Mouse (Mus musculus) liver, postnatal 0 days (tissue): ENCODE measurements around the gene Pus10.

Source experiments
- CTCF ChIP-seq: sonication (generic); IDR thresholded peaks from 2 replicates; pipeline ENCODE4 v1.5.1; 2016; ENCODE audit warnings: antibody characterized with exemption, low read depth
- EP300 ChIP-seq: IDR thresholded peaks from 2 replicates; pipeline ENCODE4 v1.6.1; 2016; ENCODE audit warnings: antibody characterized with exemption, low read depth, mild to moderate bottlenecking

DNA sequence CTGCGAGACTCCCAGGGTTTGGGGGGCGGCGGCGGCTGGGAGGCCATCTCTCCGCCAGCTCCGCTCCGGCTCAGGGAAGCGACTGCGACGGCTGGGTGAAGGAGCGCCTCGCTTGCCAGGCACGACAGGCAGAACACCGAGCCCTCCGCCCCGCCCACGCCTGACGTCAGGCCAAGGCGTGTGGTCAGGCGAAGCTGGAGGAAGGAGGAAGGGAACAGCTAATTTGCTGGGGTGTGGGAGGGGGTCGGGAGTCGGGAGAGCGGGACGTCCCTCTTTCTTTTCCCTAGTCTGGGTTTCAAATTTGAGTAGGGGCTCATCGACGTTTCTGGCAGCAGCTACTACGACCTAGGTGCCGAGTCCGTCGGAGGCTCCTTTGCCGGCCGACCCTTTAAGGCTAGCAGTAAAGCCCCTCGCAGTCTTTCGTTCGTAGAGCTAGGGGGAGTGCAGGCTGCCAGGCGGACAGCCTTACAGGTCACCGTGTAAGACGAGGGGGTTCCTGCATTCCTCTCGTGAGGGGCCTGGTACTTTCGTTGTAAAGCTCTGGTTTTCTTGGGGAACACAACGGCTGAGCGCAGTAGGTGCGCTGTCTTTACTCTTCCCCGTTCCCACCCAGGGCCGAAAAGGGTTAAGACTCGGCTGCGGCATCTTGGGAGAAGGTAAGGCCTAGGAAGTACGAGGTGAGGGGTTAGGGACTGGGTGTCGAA, 476 bp downstream of the Pus10 start, which contains the start of gene Pex13:
- TF ChIP-seq EP300, result no peak
- no peak for TF ChIP-seq CTCF
